Mouse (Mus musculus): ENCODE results near the gene Rbms3. TPM values are rescaled to one million over a fixed set of nuclear protein-coding genes. Genes with fewer than 3 reads are reported as not detected.

Gene Rbms3
- total RNA-seq, 2 experiments from 2014 or later: 47.3 to 59.2 TPM

GRCm38 (mm10) chr9:117491866-117492265 lies 137.8 kb downstream of the Rbms3 start:
- DNase-seq (ENCODE audit: low spot score in 2 of 2): no peak

GRCm38 (mm10) chr9:117484396-117484795 lies 145.3 kb downstream of the Rbms3 start:
- DNase-seq (ENCODE audit: low spot score in 2 of 2): no peak

GRCm38 (mm10) chr9:117476753-117477152 lies 153.0 kb downstream of the Rbms3 start:
- DNase-seq (ENCODE audit: low spot score in 2 of 2): no peak

GRCm38 (mm10) chr9:117452816-117453215 lies 176.9 kb downstream of the Rbms3 start:
- DNase-seq (ENCODE audit: low spot score in 2 of 2): no peak

GRCm38 (mm10) chr9:117442611-117443010 lies 187.1 kb downstream of the Rbms3 start:
- no peak for DNase-seq (ENCODE audit: low spot score in 2 of 2)

GRCm38 (mm10) chr9:117435856-117436255 lies 193.9 kb downstream of the Rbms3 start:
- DNase-seq (ENCODE audit: low spot score in 2 of 2): no peak

GRCm38 (mm10) chr9:117430670-117431069 lies 199.0 kb downstream of the Rbms3 start:
- no peak for DNase-seq (ENCODE audit: low spot score in 2 of 2)

- no peak for DNase-seq (ENCODE audit: low spot score in 2 of 2)
Observed at GRCm38 (mm10) chr9:117429217-117430105, 200.3 kb downstream of the Rbms3 start.

GRCm38 (mm10) chr9:117423259-117423658 lies 206.5 kb downstream of the Rbms3 start:
- no peak for DNase-seq (ENCODE audit: low spot score in 2 of 2)

GRCm38 (mm10) chr9:117419874-117420485 lies 209.7 kb downstream of the Rbms3 start:
- no peak for DNase-seq (ENCODE audit: low spot score in 2 of 2)

GRCm38 (mm10) chr9:117413181-117413580 lies 216.5 kb downstream of the Rbms3 start:
- no peak for DNase-seq (ENCODE audit: low spot score in 2 of 2)

GRCm38 (mm10) chr9:117412584-117412983 lies 217.1 kb downstream of the Rbms3 start:
- DNase-seq (ENCODE audit: low spot score in 2 of 2): no peak

- DNase-seq (ENCODE audit: low spot score in 2 of 2): no peak
Observed at GRCm38 (mm10) chr9:117404621-117405020, 225.1 kb downstream of the Rbms3 start.

- no peak for DNase-seq (ENCODE audit: low spot score in 2 of 2)
Observed at GRCm38 (mm10) chr9:117400262-117400671, 229.4 kb downstream of the Rbms3 start.

- no peak for DNase-seq (ENCODE audit: low spot score in 2 of 2)
Observed at GRCm38 (mm10) chr9:117397071-117397470, 232.6 kb downstream of the Rbms3 start.

GRCm38 (mm10) chr9:117396586-117396985 lies 233.1 kb downstream of the Rbms3 start:
- DNase-seq (ENCODE audit: low spot score in 2 of 2): no peak

- DNase-seq (ENCODE audit: low spot score in 2 of 2): peak in 1 of 2 experiments; percentile 23
Observed at GRCm38 (mm10) chr9:117393626-117394525, 235.8 kb downstream of the Rbms3 start.

- DNase-seq (ENCODE audit: low spot score in 2 of 2): no peak
Observed at GRCm38 (mm10) chr9:117388024-117388423, 241.7 kb downstream of the Rbms3 start.

GRCm38 (mm10) chr9:117380876-117381275 lies 248.8 kb downstream of the Rbms3 start:
- no peak for DNase-seq (ENCODE audit: low spot score in 2 of 2)

GRCm38 (mm10) chr9:117380076-117380475 lies 249.6 kb downstream of the Rbms3 start:
- no peak for DNase-seq (ENCODE audit: low spot score in 2 of 2)

- no peak for DNase-seq (ENCODE audit: low spot score in 2 of 2)
Observed at GRCm38 (mm10) chr9:117379448-117379983, 250.2 kb downstream of the Rbms3 start.
